Mouse (Mus musculus) midbrain, embryonic 14.5 days (tissue): Measurements from ENCODE around the gene Olfr432. TPM values are rescaled to one million over a fixed set of nuclear protein-coding genes. Genes with fewer than 3 reads are reported as not detected.
"Not testable (repeated sequence)": the region's sequence is repeated elsewhere in the genome, so short reads cannot be mapped to it uniquely, and the experiment has no call there.

Source experiments
- ATAC-seq: fragments of 200-750 bp; cut with Nextera tagmentation; 2 replicates; pipeline ENCODE4 v1.8.0; 2017; ENCODE audit warnings: moderate number of reproducible peaks, moderate library complexity; ENCODE audit not compliant: low FRiP score, low TSS enrichment
- DNase-seq: peaks from one replicate; pipeline ENCODE4 v3.0.0-alpha.2; 2015
- H3K27ac ChIP-seq: fragments of 300-500 bp; sonication (generic); replicated peaks from 2 replicates; pipeline ENCODE4 v1.5.1; 2014; ENCODE audit warnings: mild to moderate bottlenecking, low read depth, low read length, moderate library complexity
- H3K27me3 ChIP-seq: fragments of 300-500 bp; sonication (generic); 2 replicates; pipeline ENCODE4 v1.6.1; 2014; ENCODE audit warnings: low read length, control low read depth, mixed read lengths; ENCODE audit not compliant: control insufficient read depth, insufficient read depth
- H3K36me3 ChIP-seq: fragments of 300-500 bp; sonication (generic); 2 replicates; pipeline ENCODE4 v1.6.1; 2014; ENCODE audit warnings: low read length, control low read depth; ENCODE audit not compliant: control insufficient read depth, insufficient read depth
- H3K4me1 ChIP-seq: fragments of 300-500 bp; sonication (generic); 2 replicates; pipeline ENCODE4 v1.6.1; 2014; ENCODE audit warnings: mild to moderate bottlenecking, antibody characterized with exemption, low read length, control low read depth; ENCODE audit not compliant: control insufficient read depth, insufficient read depth
- H3K4me2 ChIP-seq: fragments of 300-500 bp; sonication (generic); 2 replicates; pipeline ENCODE4 v1.6.1; 2014; ENCODE audit warnings: mild to moderate bottlenecking, low read length, moderate library complexity
- H3K4me3 ChIP-seq: fragments of 300-500 bp; sonication (generic); replicated peaks from 2 replicates; pipeline ENCODE4 v1.5.1; 2014; ENCODE audit warnings: low read depth, low read length
- H3K9ac ChIP-seq: fragments of 300-500 bp; sonication (generic); replicated peaks from 2 replicates; pipeline ENCODE4 v1.6.1; 2014; ENCODE audit warnings: mild to moderate bottlenecking, low read length, moderate library complexity
- H3K9me3 ChIP-seq: fragments of 300-500 bp; sonication (generic); 2 replicates; pipeline ENCODE4 v1.6.1; 2016; ENCODE audit warnings: low read length, control low read depth, mixed read lengths; ENCODE audit not compliant: control insufficient read depth
- WGBS: fragments of 180-500 bp; shearing (Covaris S2); extraction: QIAGEN DNeasy Blood & Tissue Kit; methylation state at CpG from one replicate; pipeline ENCODE4 v1.1.7; 2014; 5-methylcytosine and 5-hydroxymethylcytosine counted together
- polyA plus RNA-seq: library from polyadenylated mRNA; unstranded; fragments of >200 nt; fragmentation: Nextera tagmentation; extraction: Ambion mirVana; gene quantifications from 2 replicates; pipeline ENCODE4 v1.2.1, GENCODE M21; 2014

Gene Olfr432
- polyA plus RNA-seq = not detected in 2 replicates

GRCm38 (mm10) chr1:174048893-174049292, at the start of gene Olfr432:
TSS of gene Olfr432 (plus strand) at chr1:174049205.
- H3K4me2 ChIP-seq = no peak within 1 kb of the TSS
- H3K9ac ChIP-seq = no peak within 1 kb of the TSS
- H3K36me3 ChIP-seq = no peaks in the 10 kb centered on the region
- no peak within 1 kb of the TSS for H3K4me3 ChIP-seq
- ATAC-seq = no peak
- no peaks in the 10 kb centered on the region for H3K27me3 ChIP-seq
- H3K27ac ChIP-seq = no peak within 1 kb of the TSS
- no peaks in the 10 kb centered on the region for H3K4me1 ChIP-seq
- H3K9me3 ChIP-seq = no peaks in the 10 kb centered on the region
- 80% methylated on average over 2 of the region's 2 CpGs for WGBS
- no peak for DNase-seq

GRCm38 (mm10) chr1:174004352-174005109, 44.5 kb upstream of the Olfr432 start:
- H3K27ac ChIP-seq, H3K36me3 ChIP-seq, H3K27me3 ChIP-seq, H3K4me1 ChIP-seq, H3K9ac ChIP-seq, DNase-seq, H3K4me2 ChIP-seq, H3K4me3 ChIP-seq, ATAC-seq, H3K9me3 ChIP-seq: not testable (repeated sequence)
- 80% methylated on average over 2 of the region's 3 CpGs for WGBS

GRCm38 (mm10) chr1:174007050-174007449, 42.0 kb upstream of the Olfr432 start:
- not testable (repeated sequence) for DNase-seq, H3K4me3 ChIP-seq, H3K36me3 ChIP-seq, ATAC-seq, H3K27me3 ChIP-seq, H3K4me2 ChIP-seq, H3K27ac ChIP-seq, H3K4me1 ChIP-seq, H3K9me3 ChIP-seq, H3K9ac ChIP-seq

- no peak within 1 kb of the TSS for H3K4me2 ChIP-seq
- no peaks in the 10 kb centered on the region for H3K27me3 ChIP-seq
- DNase-seq (no peak), ATAC-seq (no peak)
- WGBS = 42% methylated on average over 1 of the region's 1 CpGs
- no peak within 1 kb of the TSS for H3K4me3 ChIP-seq
- no peak within 1 kb of the TSS for H3K27ac ChIP-seq
- no peaks in the 10 kb centered on the region for H3K36me3 ChIP-seq
- H3K9me3 ChIP-seq = no peaks in the 10 kb centered on the region
- H3K4me1 ChIP-seq = no peaks in the 10 kb centered on the region
- H3K9ac ChIP-seq = no peak within 1 kb of the TSS
Observed at GRCm38 (mm10) chr1:174031698-174032097, 17.3 kb upstream of the Olfr432 start, which contains the start of gene Ifi205. TSS of gene Ifi205 (minus strand) at chr1:174031810.

- no peaks in the 10 kb centered on the region for H3K9me3 ChIP-seq
Observed at GRCm38 (mm10) chr1:174035841-174036240, 13.2 kb upstream of the Olfr432 start.

GRCm38 (mm10) chr1:174038480-174038879, 10.5 kb upstream of the Olfr432 start:
- Histone ChIP-seq H3K4me3 (no peak overlapping the region), H3K27ac (no peak overlapping the region), H3K36me3 (no peaks in the 10 kb centered on the region), H3K9ac (no peak overlapping the region), H3K4me2 (no peak overlapping the region), H3K9me3 (no peaks in the 10 kb centered on the region), H3K27me3 (no peaks in the 10 kb centered on the region), H3K4me1 (no peaks in the 10 kb centered on the region)
- DNase-seq = no peak
- 98% methylated on average over 3 of the region's 3 CpGs for WGBS
- no peak for ATAC-seq

More at GRCm38 (mm10) chr1:174035841-174036240, 13.2 kb upstream of the Olfr432 start:
- DNase-seq (peak; percentile 1), ATAC-seq (no peak)
- H3K36me3 ChIP-seq = no peaks in the 10 kb centered on the region
- no peaks in the 10 kb centered on the region for H3K27me3 ChIP-seq
- H3K27ac ChIP-seq = no peak overlapping the region
- H3K4me1 ChIP-seq = no peaks in the 10 kb centered on the region
- H3K4me2 ChIP-seq = no peak overlapping the region
- no peak overlapping the region for H3K9ac ChIP-seq
- H3K4me3 ChIP-seq = no peak overlapping the region
- 74% methylated on average over 4 of the region's 4 CpGs for WGBS

- WGBS = 92% methylated on average over 7 of the region's 7 CpGs
- no peak within 1 kb of the TSS for H3K4me3 ChIP-seq
- H3K27me3 ChIP-seq = no peaks in the 10 kb centered on the region
- no peak for DNase-seq
- no peaks in the 10 kb centered on the region for H3K9me3 ChIP-seq
- no peaks in the 10 kb centered on the region for H3K36me3 ChIP-seq
- no peak within 1 kb of the TSS for H3K4me2 ChIP-seq
- H3K27ac ChIP-seq = no peak within 1 kb of the TSS
- no peaks in the 10 kb centered on the region for H3K4me1 ChIP-seq
- H3K9ac ChIP-seq = no peak within 1 kb of the TSS
- ATAC-seq = no peak
Observed at GRCm38 (mm10) chr1:174040523-174041177, 8.4 kb upstream of the Olfr432 start, which contains the start of gene Olfr433. TSS of gene Olfr433 (plus strand) at chr1:174040705.

GRCm38 (mm10) chr1:174042091-174042884, 6.7 kb upstream of the Olfr432 start:
- H3K4me1 ChIP-seq, H3K36me3 ChIP-seq, DNase-seq, ATAC-seq, H3K27me3 ChIP-seq, H3K4me3 ChIP-seq, H3K9ac ChIP-seq, H3K27ac ChIP-seq, H3K4me2 ChIP-seq, H3K9me3 ChIP-seq: not testable (repeated sequence)
- 94% methylated on average over 12 of the region's 12 CpGs for WGBS
